Mouse (Mus musculus) forebrain, embryonic 14.5 days (tissue): ENCODE data around the gene T2. TPM values are rescaled to one million over a fixed set of nuclear protein-coding genes. Genes with fewer than 3 reads are reported as not detected.

Source experiments
- ATAC-seq: fragments of 200-750 bp; cut with Nextera tagmentation; 2 replicates; pipeline ENCODE4 v1.8.0; 2017; ENCODE audit warnings: mild to moderate bottlenecking, moderate library complexity
- DNase-seq: peaks from one replicate; pipeline ENCODE4 v3.0.0-alpha.2; 2015; ENCODE audit warnings: low spot score
- H3K27ac ChIP-seq: fragments of 300-500 bp; sonication (generic); 2 replicates; pipeline ENCODE4 v1.5.1; 2014; ENCODE audit warnings: low read depth, mild to moderate bottlenecking, control low read depth, low read length, moderate library complexity
- H3K27me3 ChIP-seq: fragments of 300-500 bp; sonication (generic); replicated peaks from 2 replicates; pipeline ENCODE4 v1.6.1; 2014; ENCODE audit warnings: low read length, control low read depth, mixed read lengths; ENCODE audit not compliant: control insufficient read depth, insufficient read depth
- H3K36me3 ChIP-seq: fragments of 300-500 bp; sonication (generic); 2 replicates; pipeline ENCODE4 v1.6.1; 2014; ENCODE audit warnings: low read length, control low read depth; ENCODE audit not compliant: control insufficient read depth, insufficient read depth
- H3K4me1 ChIP-seq: fragments of 300-500 bp; sonication (generic); 2 replicates; pipeline ENCODE4 v1.6.1; 2014; ENCODE audit warnings: antibody characterized with exemption, low read length, control low read depth; ENCODE audit not compliant: control insufficient read depth, insufficient read depth
- H3K4me2 ChIP-seq: fragments of 300-500 bp; sonication (generic); 2 replicates; pipeline ENCODE4 v1.6.1; 2014; ENCODE audit warnings: mild to moderate bottlenecking, control low read depth, low read length
- H3K4me3 ChIP-seq: fragments of 300-500 bp; sonication (generic); 2 replicates; pipeline ENCODE4 v1.5.1; 2014; ENCODE audit warnings: low read depth, low read length, control low read depth
- H3K9ac ChIP-seq: fragments of 300-500 bp; sonication (generic); 2 replicates; pipeline ENCODE4 v1.6.1; 2014; ENCODE audit warnings: mild to moderate bottlenecking, low read length, control low read depth, moderate library complexity
- H3K9me3 ChIP-seq: fragments of 300-500 bp; sonication (generic); replicated peaks from 2 replicates; pipeline ENCODE4 v1.6.1; 2016; ENCODE audit warnings: low read length, control low read depth, mixed read lengths; ENCODE audit not compliant: control insufficient read depth
- WGBS: fragments of 180-500 bp; shearing (Covaris S2); extraction: QIAGEN DNeasy Blood & Tissue Kit; methylation state at CpG from one replicate; pipeline ENCODE4 v1.1.7; 2014; 5-methylcytosine and 5-hydroxymethylcytosine counted together
- polyA plus RNA-seq: library from polyadenylated mRNA; unstranded; fragments of >200 nt; fragmentation: Nextera tagmentation; extraction: Ambion mirVana; gene quantifications from 2 replicates; pipeline ENCODE4 v1.2.1, GENCODE M21; 2014

T2 gene
- polyA plus RNA-seq, 1 experiment from 2014 or later: 0.51 TPM

- Histone ChIP-seq H3K36me3 (no peaks in the 10 kb centered on the region), H3K27me3 (no peaks in the 10 kb centered on the region), H3K27ac (no peak overlapping the region), H3K9me3 (no peaks in the 10 kb centered on the region), H3K4me1 (peaks cover 5% of the 10 kb centered on the region; the same call in 1 of the 2 replicates), H3K4me2 (no peak overlapping the region), H3K4me3 (no peak overlapping the region), H3K9ac (no peak overlapping the region)
- ATAC-seq (no peak), DNase-seq (no peak)
- 90% methylated on average over 6 of the region's 6 CpGs for WGBS
Observed at GRCm38 (mm10) chr17:8357498-8357897, 1.7 kb downstream of the T2 start.

DNA sequence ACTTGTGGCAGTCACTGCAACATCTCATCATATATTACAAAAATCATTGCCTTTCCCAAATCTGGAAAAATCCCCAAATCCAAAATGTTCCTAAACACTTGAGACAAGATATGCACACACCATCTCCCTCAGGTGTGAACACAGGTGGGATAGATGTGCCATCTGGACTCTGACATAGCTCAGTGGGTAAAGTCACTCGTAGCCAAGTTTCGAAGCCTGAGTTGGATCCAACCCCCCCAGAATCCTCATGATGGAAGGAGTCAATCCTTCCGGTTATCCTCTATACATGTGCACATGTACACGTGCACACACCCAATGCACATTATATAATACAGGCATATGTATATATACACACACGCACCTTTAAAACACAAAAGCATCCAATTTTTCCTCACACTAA is 5.1 kb downstream of the T2 start:
- Histone ChIP-seq H3K4me2 (no peak overlapping the region), H3K9me3 (no peaks in the 10 kb centered on the region), H3K36me3 (no peaks in the 10 kb centered on the region), H3K9ac (no peak overlapping the region), H3K4me1 (peaks cover 5% of the 10 kb centered on the region; the same call in 1 of the 2 replicates), H3K27ac (no peak overlapping the region), H3K4me3 (no peak overlapping the region), H3K27me3 (no peaks in the 10 kb centered on the region)
- WGBS: 91% methylated on average over 5 of the region's 5 CpGs
- ATAC-seq (no peak), DNase-seq (no peak)

GRCm38 (mm10) chr17:8361281-8362103 is 5.7 kb downstream of the T2 start:
- 0 out of 2 replicates have a peak overlapping the region, but pooled peaks have one; percentile 17 for H3K27ac ChIP-seq
- no peak overlapping the region for H3K4me3 ChIP-seq
- H3K36me3 ChIP-seq: no peaks in the 10 kb centered on the region
- peaks cover 7% of the 10 kb centered on the region for H3K4me1 ChIP-seq
- H3K27me3 ChIP-seq: no peaks in the 10 kb centered on the region
- WGBS: 67% methylated on average over 10 of the region's 10 CpGs
- no peak overlapping the region for H3K9ac ChIP-seq
- H3K4me2 ChIP-seq: no peak overlapping the region
- ATAC-seq: peak; percentile 55; the same call in 1 of the 2 replicates
- H3K9me3 ChIP-seq: no peaks in the 10 kb centered on the region
- DNase-seq: peak; percentile 73

- ATAC-seq (peak; percentile 35), DNase-seq (peak; percentile 73)
- Histone ChIP-seq H3K4me1 (peaks cover 45% of the 10 kb centered on the region), H3K9ac (peak overlapping the region; percentile 54), H3K27ac (peak overlapping the region; percentile 93), H3K27me3 (no peaks in the 10 kb centered on the region), H3K4me3 (no peak overlapping the region; the same call in 1 of the 2 replicates), H3K4me2 (peak overlapping the region; percentile 39), H3K36me3 (no peaks in the 10 kb centered on the region), H3K9me3 (no peaks in the 10 kb centered on the region)
- 8% methylated on average over 20 of the region's 20 CpGs for WGBS
Observed at GRCm38 (mm10) chr17:8367514-8368480, 12.0 kb downstream of the T2 start.

DNA sequence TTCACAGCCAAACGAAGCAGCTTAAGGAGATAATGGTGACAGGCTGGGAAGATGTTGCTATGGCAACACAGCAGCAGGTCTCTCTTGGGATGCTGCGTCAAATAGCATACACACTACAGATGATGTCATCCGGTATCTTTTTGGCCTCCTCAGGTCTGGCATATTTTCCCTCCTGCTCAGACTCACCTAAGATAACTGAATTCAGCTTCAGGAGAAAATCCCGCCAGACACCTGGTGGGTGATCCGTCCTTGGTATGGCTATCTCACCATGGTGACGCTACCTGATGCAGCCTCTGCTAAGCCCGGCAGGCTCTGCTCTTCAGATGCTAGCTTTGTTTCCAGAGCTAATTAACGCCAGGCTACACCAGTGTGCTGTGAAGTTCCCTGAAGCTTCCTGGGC is 12.8 kb downstream of the T2 start:
- 7% methylated on average over 8 of the region's 8 CpGs for WGBS
- Histone ChIP-seq H3K27ac (peak overlapping the region; percentile 93), H3K4me1 (peaks cover 45% of the 10 kb centered on the region), H3K4me2 (peak overlapping the region; percentile 39), H3K4me3 (no peak overlapping the region; the same call in 1 of the 2 replicates), H3K27me3 (no peaks in the 10 kb centered on the region), H3K9me3 (no peaks in the 10 kb centered on the region), H3K36me3 (no peaks in the 10 kb centered on the region), H3K9ac (peak overlapping the region; percentile 54)
- DNase-seq (peak; percentile 96), ATAC-seq (peak; percentile 71)

DNA sequence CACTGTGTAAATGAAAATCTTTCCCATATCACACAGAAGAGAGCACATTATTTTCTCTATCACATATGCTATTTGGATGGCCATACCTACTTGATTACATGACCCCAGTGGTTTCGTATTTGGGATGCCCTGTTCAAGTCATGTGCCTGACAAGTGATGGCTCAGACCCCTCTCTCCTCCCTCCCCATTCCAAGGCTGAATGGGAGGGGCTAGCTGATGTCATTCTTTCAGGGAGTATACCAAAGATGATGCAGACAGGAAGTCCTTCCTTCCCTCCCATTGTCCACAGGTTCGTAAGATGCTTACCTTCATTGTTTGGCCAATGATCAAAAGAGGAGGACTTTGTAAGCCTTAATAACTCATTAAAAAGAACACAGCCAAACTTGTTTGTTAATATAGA is 13.4 kb downstream of the T2 start:
- Histone ChIP-seq H3K27me3 (no peaks in the 10 kb centered on the region), H3K4me1 (peaks cover 45% of the 10 kb centered on the region), H3K4me3 (no peak overlapping the region), H3K36me3 (no peaks in the 10 kb centered on the region), H3K4me2 (peak overlapping the region; percentile 39), H3K9ac (peak overlapping the region; percentile 54; the same call in 1 of the 2 replicates), H3K9me3 (no peaks in the 10 kb centered on the region), H3K27ac (peak overlapping the region; percentile 93)
- peak; percentile 50 for DNase-seq
- 31% methylated on average over 2 of the region's 2 CpGs for WGBS
- ATAC-seq: no peak

- no peak for ATAC-seq
- Histone ChIP-seq H3K4me3 (no peak overlapping the region), H3K36me3 (no peaks in the 10 kb centered on the region), H3K4me1 (peaks cover 46% of the 10 kb centered on the region), H3K4me2 (peak overlapping the region; percentile 5; the same call in 1 of the 2 replicates), H3K9ac (peak overlapping the region; percentile 73; the same call in 1 of the 2 replicates), H3K9me3 (no peaks in the 10 kb centered on the region), H3K27ac (peak overlapping the region; percentile 93), H3K27me3 (no peaks in the 10 kb centered on the region)
- DNase-seq: peak; percentile 73
- 17% methylated on average over 13 of the region's 13 CpGs for WGBS
Observed at GRCm38 (mm10) chr17:8370634-8371229, 14.9 kb downstream of the T2 start.

DNA sequence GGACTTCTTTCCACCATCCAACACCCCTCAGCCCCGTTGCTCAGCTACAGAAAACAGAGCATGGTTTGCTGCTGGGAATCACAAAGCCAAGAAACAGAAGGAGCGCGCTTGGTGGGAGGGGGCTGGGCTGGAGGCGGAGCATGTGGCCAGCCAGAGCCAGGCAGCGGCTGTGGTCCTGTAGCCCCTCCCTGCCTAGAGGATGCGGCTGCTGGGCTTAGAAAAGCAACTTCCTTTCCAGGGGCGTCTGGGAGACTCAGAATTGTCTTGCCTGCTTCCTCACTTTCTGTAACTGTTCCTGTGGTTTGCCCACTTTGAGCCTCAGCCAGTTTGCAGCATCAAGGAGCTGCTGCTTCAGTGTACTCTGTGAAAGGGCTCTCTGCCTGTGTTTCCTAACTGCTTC is 16.0 kb downstream of the T2 start:
- Histone ChIP-seq H3K4me3 (peak overlapping the region; percentile 32), H3K9ac (peak overlapping the region; percentile 73), H3K4me1 (peaks cover 44% of the 10 kb centered on the region), H3K36me3 (no peaks in the 10 kb centered on the region), H3K27me3 (no peaks in the 10 kb centered on the region), H3K4me2 (peak overlapping the region; percentile 72), H3K27ac (peak overlapping the region; percentile 93), H3K9me3 (no peaks in the 10 kb centered on the region)
- DNase-seq (peak; percentile 95), ATAC-seq (peak; percentile 82)
- 0% methylated on average over 7 of the region's 7 CpGs for WGBS
